Mouse (Mus musculus): ENCODE results near the gene Vmn1r103. TPM values are rescaled to one million over a fixed set of nuclear protein-coding genes. Genes with fewer than 3 reads are reported as not detected.
"Not testable (repeated sequence)": the region's sequence is repeated elsewhere in the genome, so short reads cannot be mapped to it uniquely, and the experiment has no call there.

The Vmn1r103 gene
- total RNA-seq (2012; rRNA removed): not detected in 2 replicates

DNA sequence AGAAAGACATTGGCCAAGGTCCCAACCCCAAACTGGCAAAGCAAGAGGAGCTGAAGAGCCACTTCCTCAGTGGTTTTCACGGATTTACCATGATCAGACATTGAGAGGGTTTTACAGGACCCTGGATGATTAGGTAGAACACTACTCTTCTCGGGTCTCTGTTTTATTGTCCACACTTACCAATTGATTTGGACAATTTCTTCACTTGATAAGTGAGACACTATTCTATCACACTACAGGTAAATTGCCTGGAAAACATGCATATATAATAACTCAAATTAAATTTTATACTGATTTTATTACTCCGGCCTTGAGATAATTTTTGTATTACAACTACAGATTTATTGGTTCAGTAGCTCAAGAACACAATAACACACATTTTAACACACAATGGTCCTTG is at the start of gene Vmn1r103:
TSS of gene Vmn1r103 (minus strand) at position 101 of the 400 bp plus-strand sequence.
- H3K36me3 ChIP-seq (ENCODE audit: control insufficient read depth, insufficient read depth, low read length, poor library complexity, severe bottlenecking); in situ Hi-C loops (cut with MboI; ENCODE audit: low sequenced_read_pairs in 2 of 2, unreplicated experiment in 2 of 2); H3K9me3 ChIP-seq (ENCODE audit: control insufficient read depth, insufficient read depth, low read depth, low read length); H3K4me3 ChIP-seq (ENCODE audit: insufficient read depth in 1 of 2, low read depth in 1 of 2, low read length in 2 of 2, poor library complexity in 1 of 2, severe bottlenecking in 1 of 2); H3K9ac ChIP-seq (ENCODE audit: insufficient read depth, low read depth, low read length, poor library complexity, severe bottlenecking); H3K4me1 ChIP-seq (ENCODE audit: control insufficient read depth in 2 of 2, insufficient read depth in 2 of 2, low read length in 2 of 2, poor library complexity in 1 of 2); DNase-seq (ENCODE audit: low read depth, low spot score); H3K27ac ChIP-seq (ENCODE audit: insufficient read depth, low read depth, low read length, poor library complexity, severe bottlenecking): not testable (repeated sequence)

DNA sequence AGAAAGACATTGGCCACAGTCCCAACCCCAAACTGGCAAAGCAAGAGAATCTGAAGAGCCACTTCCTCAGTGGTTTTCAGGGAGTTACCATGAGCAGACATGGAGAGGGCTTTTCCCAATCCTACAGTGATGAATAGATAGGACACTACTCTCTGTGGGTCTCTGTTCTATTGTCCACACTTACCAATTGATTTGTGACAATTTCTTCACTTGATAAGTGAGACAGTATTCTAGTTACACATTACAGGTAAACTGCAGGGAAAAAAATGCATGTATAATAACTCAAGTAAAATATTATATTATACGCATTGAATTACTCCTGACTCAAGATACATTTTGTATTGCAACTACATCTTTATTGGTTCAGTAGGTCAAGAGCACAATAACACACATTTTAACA is 35.3 kb upstream of the Vmn1r103 start, which contains the start of gene Gm5726:
TSS of gene Gm5726 (minus strand) at position 101 of the 400 bp plus-strand sequence.
- in situ Hi-C loops (cut with MboI; ENCODE audit: low sequenced_read_pairs in 2 of 2, unreplicated experiment in 2 of 2): not testable (repeated sequence)

GRCm38 (mm10) chr7:20533537-20533936 is 23.2 kb upstream of the Vmn1r103 start, which contains the start of gene Vmn1r104:
Vmn1r104 (plus strand) TSS chr7:20533837.
- H3K4me1 ChIP-seq (ENCODE audit: control insufficient read depth in 2 of 2, insufficient read depth in 2 of 2, low read length in 2 of 2, poor library complexity in 1 of 2); H3K4me3 ChIP-seq (ENCODE audit: insufficient read depth in 1 of 2, low read depth in 1 of 2, low read length in 2 of 2, poor library complexity in 1 of 2, severe bottlenecking in 1 of 2); H3K27ac ChIP-seq (ENCODE audit: insufficient read depth, low read depth, low read length, poor library complexity, severe bottlenecking); H3K9ac ChIP-seq (ENCODE audit: insufficient read depth, low read depth, low read length, poor library complexity, severe bottlenecking); in situ Hi-C loops (cut with MboI; ENCODE audit: low sequenced_read_pairs in 2 of 2, unreplicated experiment in 2 of 2); H3K9me3 ChIP-seq (ENCODE audit: control insufficient read depth, insufficient read depth, low read depth, low read length); H3K36me3 ChIP-seq (ENCODE audit: control insufficient read depth, insufficient read depth, low read length, poor library complexity, severe bottlenecking); DNase-seq (ENCODE audit: low read depth, low spot score): not testable (repeated sequence)

More for the DNA sequence above, 35.3 kb upstream of the Vmn1r103 start, which contains the start of gene Gm5726:
- not testable (repeated sequence) for H3K36me3 ChIP-seq (ENCODE audit: control insufficient read depth, insufficient read depth, low read length, poor library complexity, severe bottlenecking); H3K4me3 ChIP-seq (ENCODE audit: insufficient read depth in 1 of 2, low read depth in 1 of 2, low read length in 2 of 2, poor library complexity in 1 of 2, severe bottlenecking in 1 of 2); H3K9ac ChIP-seq (ENCODE audit: insufficient read depth, low read depth, low read length, poor library complexity, severe bottlenecking); H3K4me1 ChIP-seq (ENCODE audit: control insufficient read depth in 2 of 2, insufficient read depth in 2 of 2, low read length in 2 of 2, poor library complexity in 1 of 2); DNase-seq (ENCODE audit: low read depth, low spot score); H3K9me3 ChIP-seq (ENCODE audit: control insufficient read depth, insufficient read depth, low read depth, low read length); H3K27ac ChIP-seq (ENCODE audit: insufficient read depth, low read depth, low read length, poor library complexity, severe bottlenecking)

GRCm38 (mm10) chr7:20474825-20475224 is 35.5 kb downstream of the Vmn1r103 start, which contains the start of gene Gm10670:
Gm10670 (minus strand) TSS chr7:20474925.
- H3K4me1 ChIP-seq (ENCODE audit: control insufficient read depth in 2 of 2, insufficient read depth in 2 of 2, low read length in 2 of 2, poor library complexity in 1 of 2); H3K27ac ChIP-seq (ENCODE audit: insufficient read depth, low read depth, low read length, poor library complexity, severe bottlenecking); in situ Hi-C loops (cut with MboI; ENCODE audit: low sequenced_read_pairs in 2 of 2, unreplicated experiment in 2 of 2); H3K4me3 ChIP-seq (ENCODE audit: insufficient read depth in 1 of 2, low read depth in 1 of 2, low read length in 2 of 2, poor library complexity in 1 of 2, severe bottlenecking in 1 of 2); DNase-seq (ENCODE audit: low read depth, low spot score); H3K9ac ChIP-seq (ENCODE audit: insufficient read depth, low read depth, low read length, poor library complexity, severe bottlenecking); H3K9me3 ChIP-seq (ENCODE audit: control insufficient read depth, insufficient read depth, low read depth, low read length); H3K36me3 ChIP-seq (ENCODE audit: control insufficient read depth, insufficient read depth, low read length, poor library complexity, severe bottlenecking): not testable (repeated sequence)

Other genes starting within 250 kb of the Vmn1r103 start
- gene Gm5890, start 247.7 kb downstream of the Vmn1r103 start, total RNA-seq (2012; rRNA removed): not detected in 2 replicates
- gene Gm4133, start 176.5 kb downstream of the Vmn1r103 start, total RNA-seq (2012; rRNA removed): not detected in 2 replicates
- not detected in 2 replicates for gene Gm5728, start 135.1 kb downstream of the Vmn1r103 start, total RNA-seq (2012; rRNA removed)
- gene Vmn1r100, start 92.6 kb downstream of the Vmn1r103 start, total RNA-seq (2012; rRNA removed): not detected in 2 replicates
- not detected in 2 replicates for gene Vmn1r101, start 67.9 kb downstream of the Vmn1r103 start, total RNA-seq (2012; rRNA removed)
- gene Gm10670, start 35.6 kb downstream of the Vmn1r103 start, total RNA-seq (2012; rRNA removed): not detected in 2 replicates
- not detected in 2 replicates for gene Vmn1r104, start 23.3 kb upstream of the Vmn1r103 start, total RNA-seq (2012; rRNA removed)
- gene Gm5726, start 35.2 kb upstream of the Vmn1r103 start, total RNA-seq (2012; rRNA removed): not detected in 2 replicates
- gene Gm4141, start 65.7 kb upstream of the Vmn1r103 start, total RNA-seq (2012; rRNA removed): not detected in 2 replicates
- not detected in 2 replicates for gene Gm4513, start 88.5 kb upstream of the Vmn1r103 start, total RNA-seq (2012; rRNA removed)
- not detected in 2 replicates for gene Vmn1r107, start 158.4 kb upstream of the Vmn1r103 start, total RNA-seq (2012; rRNA removed)
- gene Vmn1r111, start 192.7 kb upstream of the Vmn1r103 start, total RNA-seq (2012; rRNA removed): not detected in 2 replicates
- not detected in 2 replicates for gene Gm10668, start 220.1 kb upstream of the Vmn1r103 start, total RNA-seq (2012; rRNA removed)

Measured in ES-E14 (cell line).